Mouse (Mus musculus) adrenal gland, postnatal 36 days (tissue): ENCODE data around the gene Lhx1. TPM values are rescaled to one million over a fixed set of nuclear protein-coding genes. Genes with fewer than 3 reads are reported as not detected.

ENCODE experiments used
- DNase-seq, 2 experiments: peaks; one replicate each; pipeline ENCODE4 v3.0.0; 2021; ENCODE audit warnings: mixed read lengths in 1 of 2
- long read RNA-seq, 2 experiments: library from polyadenylated mRNA; stranded (forward); transcript quantifications; one replicate each; pipeline ENCODE4 v2.0.0; 2021; ENCODE audit warnings: borderline sequencing depth in 2 of 2
- total RNA-seq, 2 experiments: library from RNA; stranded (reverse); gene quantifications; 2 replicates each; pipeline ENCODE4 v1.2.3; 2021

Gene Lhx1
- not detected for total RNA-seq
- long read RNA-seq, experiment 1, partial matches to known transcripts, result 0 of 1 reads
- long read RNA-seq, experiment 1, other reads (novel, unspliced or antisense), result 0 of 1 reads
- long read RNA-seq, experiment 2, result 0 reads

DNA sequence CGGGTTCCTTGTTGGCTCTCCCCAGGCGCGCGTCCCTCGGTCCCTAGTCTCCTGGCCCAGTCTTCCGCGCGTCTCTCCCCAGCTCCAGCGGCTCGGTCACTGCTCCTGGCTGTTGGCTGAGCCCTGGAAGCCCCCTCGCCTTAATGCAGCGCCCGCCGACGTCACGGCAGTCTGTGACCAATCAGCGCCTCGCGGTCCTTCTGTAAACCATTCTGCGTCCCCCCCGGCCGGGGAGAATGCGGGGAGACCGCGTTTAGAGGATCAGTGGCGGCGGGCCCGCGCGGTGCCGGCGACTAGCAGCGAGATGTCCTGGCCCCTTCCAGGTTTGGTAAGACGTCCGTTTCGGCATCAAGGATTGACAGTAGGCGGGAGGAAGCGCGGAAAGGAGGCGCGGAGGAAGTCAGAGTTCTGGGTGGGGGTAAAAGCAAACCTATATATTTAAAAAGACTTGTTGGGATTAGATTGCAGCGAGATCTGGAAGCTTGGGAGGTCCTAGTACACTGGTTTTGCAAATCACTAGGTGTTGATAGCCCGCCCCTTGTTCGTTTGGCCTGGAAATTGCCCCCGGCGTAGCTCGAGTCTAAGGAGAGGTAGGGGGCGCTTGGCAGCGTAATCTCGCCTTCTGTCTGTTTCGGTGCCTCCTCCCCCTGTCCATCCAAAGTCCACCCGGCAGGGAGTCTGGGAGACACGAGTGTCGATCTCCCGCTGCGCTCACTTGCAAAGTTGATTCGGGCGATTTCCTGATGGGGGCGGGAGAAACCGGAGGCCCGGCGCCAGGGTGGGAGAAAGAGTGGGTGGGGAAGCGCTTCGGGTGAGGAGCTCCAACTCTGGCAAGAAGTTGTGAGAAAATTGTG, at the start of gene Lhx1:
Lhx1 (minus strand) TSS at position 115 of the 854 bp plus-strand sequence.
- DNase-seq, result peak; percentile 27 to 29

- DNase-seq, result no peak
Measured at GRCm38 (mm10) chr11:84574834-84575233, 49.5 kb upstream of the Lhx1 start.

GRCm38 (mm10) chr11:84573637-84574036, 48.3 kb upstream of the Lhx1 start:
- DNase-seq, result no peak

DNA sequence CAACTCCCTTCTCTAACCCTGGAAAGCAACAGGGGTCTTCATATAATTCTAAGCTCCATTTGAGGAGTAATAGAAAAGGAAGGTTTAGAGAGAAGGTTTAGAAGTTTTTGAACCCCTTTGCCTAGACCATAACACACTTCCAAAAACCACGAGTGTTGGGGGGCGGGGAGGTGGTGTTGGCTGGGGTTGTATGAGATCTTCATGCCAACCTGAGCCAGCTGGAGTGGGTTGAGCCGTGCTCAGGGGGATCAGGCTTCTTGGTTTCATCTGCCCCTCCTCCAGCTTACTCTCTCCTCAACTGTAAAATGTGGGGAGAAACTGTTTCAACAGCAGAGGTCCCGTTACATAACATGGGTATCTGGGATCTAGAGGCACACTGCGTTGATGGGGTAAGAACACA, 45.5 kb upstream of the Lhx1 start:
- no peak for DNase-seq

DNA sequence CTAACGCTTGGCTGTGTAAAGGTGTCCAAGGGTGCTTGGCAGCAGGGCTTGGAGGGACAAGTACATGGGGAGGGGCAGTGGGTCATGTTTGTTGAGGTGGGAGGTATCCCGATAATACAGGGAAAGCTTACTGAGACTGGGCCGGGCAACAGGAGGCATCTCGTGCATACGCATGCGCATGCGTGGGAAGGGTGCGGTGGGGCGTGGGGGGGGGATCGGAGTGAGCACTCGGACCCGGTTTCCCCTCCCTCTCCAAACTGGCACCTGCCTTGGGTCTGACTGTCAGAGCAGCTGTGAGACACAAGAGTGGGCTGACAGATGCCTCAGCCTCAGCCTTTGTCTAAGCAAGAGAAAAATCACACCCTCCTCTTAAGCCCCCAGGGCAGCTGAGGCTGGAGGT, 45.1 kb upstream of the Lhx1 start:
- no peak for DNase-seq

DNA sequence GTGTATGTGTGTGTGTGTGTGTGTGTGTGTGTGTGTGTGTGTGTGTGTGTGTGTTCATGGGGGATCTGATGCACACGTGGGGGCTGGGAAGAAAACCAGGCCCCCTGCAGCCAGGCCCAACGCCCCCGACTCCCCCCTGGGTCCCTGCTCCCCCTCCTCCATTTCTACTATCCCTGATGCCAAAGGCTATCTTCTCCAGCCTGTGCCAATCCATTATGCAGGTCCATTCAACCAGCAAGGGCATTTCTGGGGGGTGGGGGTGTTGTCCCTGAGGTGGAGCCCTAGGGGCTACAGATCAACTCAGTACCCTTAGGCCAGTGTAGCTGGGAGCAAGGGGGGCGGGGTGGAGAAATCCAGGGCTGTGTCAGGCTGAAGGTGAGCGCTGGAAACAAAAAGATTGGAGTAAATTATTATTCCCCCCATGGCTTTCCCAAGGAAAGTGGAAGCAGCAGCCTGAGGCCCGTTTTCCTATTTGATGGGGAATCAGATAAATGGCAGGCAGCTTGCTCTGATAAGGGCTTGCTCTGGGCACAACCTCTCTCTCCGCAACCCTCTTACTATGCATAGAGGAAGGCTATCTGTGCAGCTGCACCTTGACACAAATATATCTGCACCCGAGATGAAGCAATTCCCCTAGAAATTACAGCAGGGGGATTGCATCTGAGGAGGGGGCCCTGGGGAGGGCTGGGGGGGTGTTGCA, 43.9 kb upstream of the Lhx1 start:
- no peak for DNase-seq

GRCm38 (mm10) chr11:84568482-84568881, 43.1 kb upstream of the Lhx1 start:
- DNase-seq, result no peak

DNA sequence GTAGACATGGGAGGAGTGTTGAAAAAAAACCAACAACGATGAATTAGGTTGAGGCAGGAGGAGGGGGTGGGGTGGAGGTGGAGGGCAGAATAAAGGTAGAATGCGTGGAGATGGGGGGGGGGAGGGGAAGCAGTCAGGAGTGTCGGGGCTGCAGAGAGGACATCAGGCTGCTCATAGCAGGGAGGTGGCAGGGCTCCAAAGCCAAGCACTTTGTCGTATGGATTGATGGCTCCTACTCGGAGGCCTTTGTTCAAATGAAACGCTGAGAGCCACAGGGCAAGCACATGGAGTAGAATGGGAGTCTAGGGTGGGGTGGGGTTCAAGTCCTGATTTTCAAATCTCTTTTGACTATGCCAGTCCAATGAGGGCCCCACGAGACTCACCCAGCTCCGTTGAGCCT, 41.4 kb upstream of the Lhx1 start:
- DNase-seq, result no peak

GRCm38 (mm10) chr11:84565224-84565623, 39.9 kb upstream of the Lhx1 start:
- no peak for DNase-seq

DNA sequence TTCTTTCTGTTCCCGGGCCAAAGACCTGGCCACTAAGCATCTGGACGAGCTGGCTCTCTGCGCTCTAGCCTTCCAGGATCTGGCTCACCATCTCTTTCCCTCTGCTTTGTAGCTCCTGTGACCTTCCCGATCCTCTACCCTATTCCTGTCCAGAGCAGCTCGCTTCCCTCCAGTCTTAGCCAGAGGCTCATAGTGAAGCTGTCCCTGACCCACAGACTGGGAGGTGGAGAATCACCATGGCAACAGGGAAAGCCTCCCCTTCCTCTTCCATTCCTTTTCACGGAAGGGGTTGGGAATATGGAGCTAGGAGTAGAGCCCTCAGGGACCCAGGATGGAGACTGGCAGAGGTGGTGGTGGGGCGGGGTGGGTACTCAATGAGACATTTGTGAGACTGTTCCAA, 38.0 kb upstream of the Lhx1 start:
- no peak for DNase-seq

DNA sequence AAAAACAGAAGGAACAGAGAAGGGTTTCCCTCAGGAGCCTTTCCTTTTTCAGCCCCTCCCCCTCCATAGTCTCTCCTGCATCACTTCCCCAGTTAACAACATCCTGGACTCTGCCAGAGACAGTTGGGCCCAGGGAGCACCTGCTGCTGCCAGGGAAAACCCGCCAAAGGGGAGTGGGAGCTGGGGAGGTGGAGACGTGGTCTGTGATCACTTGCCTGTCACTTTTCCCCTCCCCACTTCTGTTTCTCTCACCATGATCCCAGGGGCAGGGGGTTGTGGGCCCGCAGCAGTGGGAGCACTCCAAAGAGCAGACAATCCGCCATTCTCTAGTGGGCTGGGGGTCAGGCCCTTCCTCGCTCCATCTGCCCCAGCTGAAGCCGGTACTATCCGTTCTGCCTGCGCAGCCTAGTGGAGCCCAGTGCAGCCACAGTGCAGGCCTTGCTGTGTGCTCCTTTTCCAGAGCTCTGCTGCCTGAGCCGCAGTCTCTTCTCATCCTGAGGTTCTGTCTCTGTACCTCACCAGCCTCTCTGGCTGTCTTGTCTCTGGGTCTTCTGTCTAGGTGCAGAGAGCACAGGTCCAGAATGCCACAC, 37.5 kb upstream of the Lhx1 start:
- DNase-seq, result no peak

GRCm38 (mm10) chr11:84561546-84561945, 36.2 kb upstream of the Lhx1 start:
- no peak for DNase-seq

DNA sequence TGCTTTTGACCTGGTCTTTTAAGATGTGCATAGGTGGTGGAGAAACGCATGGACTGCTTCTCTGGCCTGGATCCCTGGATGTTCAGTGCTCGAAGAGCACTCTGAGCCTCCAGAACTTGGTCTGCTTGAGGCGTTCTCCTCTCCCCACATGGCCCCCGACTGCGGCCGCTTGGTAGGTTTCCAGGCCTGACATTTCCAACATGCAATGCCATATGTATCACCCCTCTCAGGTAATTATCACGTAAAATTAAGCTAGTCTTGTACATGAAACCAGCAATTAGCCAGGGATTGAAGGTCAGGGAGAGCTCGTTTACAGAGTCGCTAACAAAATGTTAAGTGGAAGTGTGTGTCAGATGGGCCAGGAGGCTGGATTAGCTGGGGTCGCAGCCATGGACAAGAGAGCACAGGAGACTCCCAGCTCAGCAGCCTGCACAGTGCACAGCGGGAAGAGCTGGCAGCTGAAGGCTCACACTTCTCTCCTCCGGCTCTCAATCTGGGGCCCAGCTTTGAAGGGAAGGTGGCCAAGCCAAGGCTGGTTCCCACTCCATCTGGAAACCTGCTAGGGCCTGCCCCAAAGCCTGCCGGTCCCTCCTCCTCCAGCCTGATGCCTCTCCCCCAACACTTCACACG, 28.6 kb upstream of the Lhx1 start:
- no peak for DNase-seq

DNA sequence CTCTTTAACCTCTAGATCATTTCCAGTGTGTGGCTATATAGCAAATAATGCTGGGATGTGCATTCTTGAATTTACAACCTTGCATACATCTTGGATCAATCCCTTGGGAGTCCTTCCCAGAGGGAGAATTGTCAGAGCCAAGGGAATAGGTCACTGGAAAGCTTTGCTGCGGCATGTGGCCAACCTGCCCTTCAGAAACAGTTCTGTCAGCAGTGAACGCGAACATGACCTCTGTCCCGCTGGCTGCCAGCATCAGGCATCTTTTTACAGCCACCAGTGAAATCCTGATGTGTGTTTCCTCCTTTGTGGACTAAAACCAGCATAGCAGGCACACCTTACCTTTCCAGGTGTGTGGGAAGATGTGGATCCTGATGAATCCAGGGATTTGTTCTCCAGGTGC, 26.0 kb upstream of the Lhx1 start:
- DNase-seq, result no peak

GRCm38 (mm10) chr11:84549258-84549791, 24.0 kb upstream of the Lhx1 start:
- DNase-seq, result no peak

- DNase-seq, result no peak
Measured at GRCm38 (mm10) chr11:84548293-84548692, 23.0 kb upstream of the Lhx1 start.

GRCm38 (mm10) chr11:84539981-84540380, 14.6 kb upstream of the Lhx1 start:
- DNase-seq, result no peak

- DNase-seq, result no peak
Measured at GRCm38 (mm10) chr11:84529797-84530703, 4.7 kb upstream of the Lhx1 start.

- DNase-seq, result no peak
Measured at GRCm38 (mm10) chr11:84529143-84529755, 3.9 kb upstream of the Lhx1 start.

DNA sequence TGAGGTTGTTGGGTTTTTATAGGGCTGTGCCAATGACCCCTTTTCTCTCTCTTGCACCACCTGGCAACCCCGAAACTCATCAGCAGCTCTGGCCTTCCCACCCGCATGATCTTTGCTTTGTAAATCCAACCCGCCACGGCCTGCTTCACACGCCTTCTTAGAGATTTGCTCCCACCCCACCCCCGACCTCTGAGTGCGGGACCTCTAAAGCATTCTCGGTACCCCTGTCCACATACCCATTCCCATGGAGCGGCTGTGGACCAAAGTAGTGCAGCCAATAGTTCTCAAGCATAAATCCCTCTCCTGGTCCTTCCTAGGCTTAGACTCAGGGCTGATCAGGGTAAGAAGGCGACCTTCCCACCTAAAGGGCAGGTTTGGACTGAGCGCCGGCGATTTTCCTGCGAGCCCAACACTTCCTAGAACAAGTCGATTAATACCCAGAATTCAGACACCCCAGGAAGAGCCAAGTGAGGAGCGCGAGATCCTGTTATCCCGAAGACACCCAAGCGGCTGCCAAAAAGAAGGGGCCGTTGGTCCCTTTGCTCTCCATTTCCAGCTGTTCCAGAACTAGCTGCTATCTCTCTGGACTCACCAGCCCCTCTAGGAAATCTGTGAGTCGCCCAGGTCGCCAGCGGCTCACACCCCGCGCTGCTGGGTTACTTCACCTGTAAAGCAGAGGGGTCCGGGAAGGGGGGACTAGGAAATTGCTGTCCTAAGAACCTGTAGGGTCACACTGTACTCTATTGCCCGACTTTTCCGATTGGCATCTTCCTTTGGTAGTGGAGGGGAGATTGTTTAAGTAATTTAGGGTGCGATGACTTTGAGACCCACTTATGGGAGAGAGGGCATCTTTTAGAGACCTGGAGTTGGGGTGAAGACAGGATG, 1.9 kb upstream of the Lhx1 start:
- no peak for DNase-seq
